Mouse (Mus musculus) mesoderm, embryonic 11.5 days (tissue): ENCODE results near the gene Rpl29.

ENCODE experiments used
- DNase-seq: peaks from one replicate; pipeline ENCODE4 v3.0.0-alpha.2; 2012; ENCODE audit warnings: low read depth, low spot score

The Rpl29 gene

GRCm38 (mm10) chr9:106472321-106472720 is 43.1 kb downstream of the Rpl29 start:
- no peak for DNase-seq

GRCm38 (mm10) chr9:106473081-106473752 is 44.0 kb downstream of the Rpl29 start:
- DNase-seq = no peak

DNA sequence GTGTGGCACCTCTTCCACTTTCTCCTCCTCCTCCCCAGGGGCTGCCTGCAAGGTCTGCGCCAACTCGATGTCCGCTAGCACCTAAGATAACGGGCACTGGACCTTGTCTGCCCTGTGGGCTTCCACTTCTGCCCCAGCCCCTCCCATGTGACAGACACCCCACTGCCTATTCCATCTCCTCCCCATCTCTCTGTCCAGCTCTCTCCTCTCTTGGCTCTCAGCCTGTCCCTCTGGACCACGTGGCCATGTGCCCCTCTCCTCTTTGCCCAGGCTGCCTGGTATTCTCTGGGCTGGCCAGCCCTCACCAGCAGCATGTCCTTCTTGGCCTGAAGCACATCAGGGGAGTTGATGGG is 44.5 kb downstream of the Rpl29 start:
- no peak for DNase-seq

- peak; percentile 86 for DNase-seq
Measured at GRCm38 (mm10) chr9:106474456-106474855, 45.2 kb downstream of the Rpl29 start.

DNA sequence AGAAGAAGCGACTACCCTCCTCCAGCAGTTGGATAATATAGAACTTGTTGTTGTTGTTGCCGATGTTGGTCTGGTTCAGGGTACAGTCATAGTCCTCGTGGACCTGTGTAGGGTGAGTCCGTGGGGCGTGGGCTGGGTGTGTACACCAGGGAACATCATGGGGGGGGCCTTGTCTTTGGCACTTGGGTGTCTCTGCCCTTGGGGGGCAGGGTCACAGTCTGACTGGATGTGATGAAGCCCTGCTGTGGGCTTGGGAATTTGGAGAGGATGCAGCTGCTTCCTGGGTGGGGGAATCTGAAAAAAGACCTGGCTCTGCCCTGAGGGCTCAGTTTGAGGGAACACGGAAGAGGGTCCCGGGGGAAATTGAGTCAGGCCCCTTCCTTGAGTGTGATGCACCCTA is 45.8 kb downstream of the Rpl29 start:
- no peak for DNase-seq

DNA sequence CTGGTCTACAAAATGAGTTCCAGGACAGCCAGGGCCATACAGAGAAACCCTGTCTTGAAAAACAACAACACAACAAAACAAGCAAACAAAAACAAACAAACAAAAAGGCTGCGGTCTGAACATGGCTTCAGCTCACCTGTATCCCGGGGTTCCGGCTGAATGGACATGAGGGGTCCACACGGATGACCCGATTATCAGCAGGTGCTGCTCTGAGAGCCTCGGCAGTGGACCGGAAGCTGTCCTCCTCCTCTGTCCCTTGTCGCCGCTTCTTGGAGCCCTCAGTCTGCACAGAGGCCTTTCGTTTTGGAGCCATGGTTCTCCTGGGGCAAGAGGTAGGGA is 46.4 kb downstream of the Rpl29 start, which contains the start of gene Rrp9:
Gene Rrp9, plus strand, starts transcription at position 301 of the 339 bp plus-strand sequence.
- DNase-seq = no peak

DNA sequence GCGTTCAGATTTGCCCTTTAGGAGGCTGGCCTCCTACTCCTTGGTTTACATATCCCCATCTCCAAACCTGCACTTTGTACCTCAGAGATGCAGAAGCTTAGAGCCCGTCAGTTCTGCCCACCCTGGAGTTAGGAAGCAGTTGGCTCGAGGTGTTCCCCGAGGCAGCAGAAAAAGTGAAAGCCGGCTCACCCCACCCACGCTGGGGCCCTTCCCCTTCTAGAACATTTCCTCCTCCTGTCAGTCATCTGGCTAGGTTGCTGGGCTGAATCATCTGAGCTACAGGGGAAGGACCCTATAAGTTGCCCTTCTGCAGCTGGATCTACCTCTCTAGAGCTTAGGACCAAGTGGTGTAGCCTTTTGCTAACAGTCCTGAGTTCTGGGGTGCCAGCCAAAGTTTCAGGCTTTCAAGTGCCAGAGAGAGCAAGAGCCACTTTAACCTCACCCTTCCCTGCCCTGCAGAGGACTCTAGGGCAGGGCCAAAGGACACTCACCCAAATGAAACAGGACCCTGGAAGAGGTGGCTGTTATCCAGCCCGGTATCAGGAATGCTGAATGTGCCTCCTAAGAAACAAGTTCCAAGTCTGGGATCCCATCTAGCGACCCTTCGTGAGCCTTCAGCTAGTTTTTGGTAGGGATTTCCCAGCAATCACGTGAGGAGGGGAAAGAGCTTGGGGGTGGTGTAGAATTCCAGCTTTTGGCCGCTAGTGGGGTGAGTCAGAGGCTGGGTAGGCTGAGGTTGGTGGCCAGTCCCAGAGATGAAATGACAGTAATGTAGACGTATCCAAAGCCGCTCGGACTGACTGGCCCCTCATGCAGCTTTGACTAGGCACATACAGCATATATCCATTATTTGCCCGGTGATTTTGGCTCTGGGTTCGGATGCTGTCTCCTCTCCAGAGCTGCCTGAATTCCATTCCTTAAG is 47.0 kb downstream of the Rpl29 start:
- no peak for DNase-seq

DNA sequence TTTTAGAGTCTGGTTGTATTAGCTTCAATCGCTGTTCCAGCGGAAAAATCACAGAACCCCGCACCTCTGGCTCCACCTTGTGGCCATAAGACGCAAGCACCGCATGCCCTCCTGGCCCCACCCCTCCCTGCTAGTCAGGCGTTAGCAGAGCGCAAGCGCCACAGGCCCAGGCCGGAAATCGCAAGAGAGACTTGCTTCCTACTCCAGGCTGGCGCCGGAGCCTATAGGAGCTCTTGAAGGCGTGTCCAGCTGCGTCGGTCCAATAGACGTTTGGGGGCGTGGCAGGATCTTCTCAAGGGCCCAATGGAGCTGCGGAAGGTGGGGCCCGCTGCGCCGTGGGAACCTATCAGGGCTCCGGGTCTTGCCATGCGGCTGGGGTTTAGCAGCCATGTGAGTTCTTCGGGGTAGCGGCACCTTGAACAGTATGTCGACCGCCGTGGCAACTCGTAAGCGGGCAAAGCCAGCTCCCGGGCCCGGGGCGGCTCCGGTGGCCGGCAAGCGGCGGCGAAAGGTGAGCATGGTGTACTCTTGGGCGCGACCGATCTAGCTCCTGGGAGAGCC is 47.8 kb downstream of the Rpl29 start, which contains the start of gene Parp3:
Gene Parp3, minus strand, starts transcription at position 26 of the 561 bp plus-strand sequence.
- DNase-seq = peak; percentile 100

- DNase-seq = no peak
Measured at GRCm38 (mm10) chr9:106477649-106478048, 48.4 kb downstream of the Rpl29 start.

- DNase-seq = no peak
Measured at GRCm38 (mm10) chr9:106478101-106478500, 48.8 kb downstream of the Rpl29 start.

GRCm38 (mm10) chr9:106480541-106480940 is 51.3 kb downstream of the Rpl29 start:
- no peak for DNase-seq

DNA sequence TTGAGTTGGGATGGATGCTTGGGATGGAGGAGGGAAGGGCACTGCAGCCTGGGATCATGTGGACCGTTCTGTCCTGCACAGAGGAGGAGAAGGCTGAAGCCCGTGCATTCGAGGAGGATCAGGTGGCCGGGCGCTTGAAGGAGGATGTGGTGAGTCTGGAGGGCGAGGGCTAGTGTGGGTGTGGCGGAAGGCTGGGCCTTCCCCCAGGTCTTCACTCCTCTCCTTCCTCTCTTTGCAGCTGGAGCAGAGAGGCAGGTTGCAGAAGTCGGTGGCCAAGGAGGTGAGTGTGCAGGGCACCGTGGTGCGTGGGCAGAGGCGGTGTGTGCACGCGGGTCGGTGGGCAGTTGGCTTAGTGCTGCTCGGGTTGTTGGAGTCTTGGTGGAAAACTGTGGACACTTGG is 51.8 kb downstream of the Rpl29 start:
- DNase-seq = no peak
